ENCODE assay signal across 31 mouse cellular contexts in the genomic region with DNA sequence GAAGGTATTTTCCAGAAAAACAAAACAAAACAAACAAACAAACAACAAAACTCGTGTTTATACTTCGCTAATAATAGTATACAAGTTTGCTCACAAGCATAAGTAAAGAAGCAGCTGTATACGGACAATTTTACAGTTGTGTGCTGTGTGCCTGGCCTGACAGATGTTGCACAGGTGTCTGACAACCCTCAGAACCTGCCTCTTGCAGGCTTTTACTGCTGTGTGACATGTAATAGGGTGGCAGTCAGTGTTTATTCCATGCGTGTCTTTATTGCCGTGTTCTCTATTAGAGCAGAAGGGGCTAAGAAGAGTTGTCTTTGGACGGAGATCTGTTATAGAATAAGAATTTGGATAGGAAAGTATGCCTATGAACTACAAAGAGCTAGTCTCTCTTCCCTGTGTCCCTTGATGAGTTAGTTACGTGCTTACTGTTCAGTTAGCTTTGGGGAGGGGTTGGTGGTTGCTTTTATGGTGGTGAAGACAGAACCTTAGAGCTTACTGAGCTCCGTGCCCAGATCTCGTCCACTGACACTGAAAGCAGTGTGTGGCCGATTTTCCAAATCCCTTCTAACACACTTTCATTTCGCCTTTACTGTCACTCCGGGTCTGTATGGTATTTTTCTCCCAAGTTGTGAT. TPM values are rescaled to one million over a fixed set of nuclear protein-coding genes. Genes with fewer than 3 reads are reported as not detected.
DNase-seq lines count a peak whose midpoint lies in the region; ATAC-seq and TF ChIP-seq lines count a peak whose summit lies in the region.
"Had no signal": no experiment of that assay in that cellular context is flagged by ENCODE, and none has a peak within 500 bp of the region (broad histone marks: within the 10 kb centered on the region; RNA-seq: fewer than 3 reads in every experiment).

No protein-coding gene starts in this region.

- H3K9me3 ChIP-seq in heart, embryonic 13.5 days, result no peaks in the 10 kb centered on the region
- no peaks in the 10 kb centered on the region for H3K9me3 ChIP-seq in kidney, embryonic 15.5 days (replicated peaks)
- H3K9me3 ChIP-seq: embryonic facial prominence, embryonic 12.5 days; forebrain, embryonic 10.5 days; forebrain, embryonic 15.5 days; heart, embryonic 12.5 days; limb, embryonic 13.5 days; liver, embryonic 15.5 days; lung, embryonic 15.5 days; midbrain, embryonic 13.5 days had no signal

- H3K4me2 ChIP-seq in heart, embryonic 13.5 days, result no peak overlapping the region
- no peak overlapping the region for H3K4me2 ChIP-seq in kidney, embryonic 15.5 days
- H3K4me2 ChIP-seq: embryonic facial prominence, embryonic 12.5 days; forebrain, embryonic 15.5 days; limb, embryonic 13.5 days; liver, embryonic 15.5 days; lung, embryonic 15.5 days; midbrain, embryonic 13.5 days had no signal

- H3K27me3 ChIP-seq in heart, embryonic 13.5 days (replicated peaks), result no peaks in the 10 kb centered on the region
- no peaks in the 10 kb centered on the region for H3K27me3 ChIP-seq in spleen, adult 2 months (ENCODE audit: control insufficient read depth, insufficient read depth, low read length)
- no peaks in the 10 kb centered on the region for H3K27me3 ChIP-seq in kidney, embryonic 15.5 days
- H3K27me3 ChIP-seq: embryonic facial prominence, embryonic 12.5 days; forebrain, embryonic 15.5 days; heart, embryonic 12.5 days; limb, embryonic 13.5 days; liver, embryonic 15.5 days; lung, embryonic 15.5 days; midbrain, embryonic 13.5 days; Patski had no signal

- no peak overlapping the region for H3K9ac ChIP-seq in heart, embryonic 13.5 days
- no peak overlapping the region for H3K9ac ChIP-seq in kidney, embryonic 15.5 days
- H3K9ac ChIP-seq: embryonic facial prominence, embryonic 12.5 days; forebrain, embryonic 15.5 days; heart, embryonic 12.5 days; limb, embryonic 13.5 days; liver, embryonic 15.5 days; lung, embryonic 15.5 days; midbrain, embryonic 13.5 days had no signal

- no peak for TF ChIP-seq CTCF in spleen, adult 2 months (IDR thresholded peaks at IDR 0.05; ENCODE audit: extremely low read depth, insufficient read depth, insufficient read length, insufficient replicate concordance)

- WGBS in heart, embryonic 13.5 days, result 89% methylated on average over 12 of the region's 12 CpGs
- 74% methylated on average over 12 of the region's 12 CpGs for WGBS in spleen, adult 2 months
- whole genome bisulfite sequencing in kidney, embryonic 15.5 days, result 86% methylated on average over 12 of the region's 12 CpGs

- H3K36me3 ChIP-seq in heart, embryonic 13.5 days, result no peaks in the 10 kb centered on the region; the same call in 1 of the 2 replicates
- H3K36me3 ChIP-seq in spleen, adult 2 months (ENCODE audit: control insufficient read depth, insufficient read depth, low read length), result no peaks in the 10 kb centered on the region
- H3K36me3 ChIP-seq in kidney, embryonic 15.5 days, result no peaks in the 10 kb centered on the region
- H3K36me3 ChIP-seq: embryonic facial prominence, embryonic 12.5 days; forebrain, embryonic 15.5 days; heart, embryonic 12.5 days; lung, embryonic 15.5 days; midbrain, embryonic 13.5 days had no signal

- no peak for ATAC-seq in heart, embryonic 13.5 days (ENCODE audit: extremely low read depth, insufficient number of reproducible peaks, low FRiP score, low TSS enrichment)
- no peak for ATAC-seq in kidney, embryonic 15.5 days (replicated peaks; ENCODE audit: low FRiP score)
- no peak for ATAC-seq in inflammation-experienced regulatory T-cells, adult 6 months
- ATAC-seq: forebrain, embryonic 15.5 days; hindbrain, postnatal 0 days; intestine, embryonic 16.5 days; midbrain, embryonic 13.5 days; Patski had no signal

- DNase-seq in heart, adult 11 months, result no peak
- DNase-seq in spleen, adult 2 months (ENCODE audit: low read depth in 1 of 2, low spot score in 2 of 2), result no peak
- DNase-seq in spleen, postnatal 36 days (ENCODE audit: low spot score in 2 of 2), result no peak
- DNase-seq in CD4-positive helper T cell, adult 2 months (ENCODE audit: low read depth, low spot score), result peak; percentile 57
- peak; percentile 74 for DNase-seq in naive thymus-derived CD4-positive, alpha-beta T cell, adult 2 months (ENCODE audit: low read depth)
- DNase-seq: adrenal gland, postnatal 14 days; cerebellum, adult 11 months; cerebellum, adult 9-10 months; cerebellum, postnatal 36 days; gastrocnemius, adult 2 months; gastrocnemius, postnatal 36 days; heart, adult 2 months; kidney, adult 8-10 months; kidney, postnatal 10 days; layer of hippocampus, adult 9-11 months; lung, postnatal 4 days had no signal

- peaks cover 98% of the 10 kb centered on the region for H3K4me1 ChIP-seq in heart, embryonic 13.5 days
- peaks cover 51% of the 10 kb centered on the region; the same call in 1 of the 2 replicates for H3K4me1 ChIP-seq in spleen, adult 2 months (ENCODE audit: control insufficient read depth, insufficient read depth, insufficient read length)
- H3K4me1 ChIP-seq in kidney, embryonic 15.5 days, result peaks cover 85% of the 10 kb centered on the region

- no peak for TF ChIP-seq POLR2A in spleen, adult 2 months (IDR thresholded peaks at IDR 0.05; ENCODE audit: low read depth, low read length)

- 0 out of 2 replicates have a peak overlapping the region, but pooled peaks have one; percentile 55 for H3K27ac ChIP-seq in heart, embryonic 13.5 days (replicated peaks)
- peak overlapping the region; percentile 31 for H3K27ac ChIP-seq in spleen, adult 2 months (ENCODE audit: insufficient read depth, low read length)
- H3K27ac ChIP-seq in kidney, embryonic 15.5 days, result no peak overlapping the region
- H3K27ac ChIP-seq: forebrain, embryonic 10.5 days; forebrain, embryonic 15.5 days; gastrocnemius, adult 2 months; heart, adult 2 months; limb, embryonic 13.5 days; lung, embryonic 15.5 days; midbrain, embryonic 13.5 days had no signal

- no peak overlapping the region for H3K4me3 ChIP-seq in heart, embryonic 13.5 days
- no peak overlapping the region for H3K4me3 ChIP-seq in spleen, adult 2 months (ENCODE audit: extremely low read depth, insufficient read depth, insufficient read length)
- H3K4me3 ChIP-seq in kidney, embryonic 15.5 days (replicated peaks), result no peak overlapping the region
- H3K4me3 ChIP-seq: embryonic facial prominence, embryonic 12.5 days; forebrain, embryonic 10.5 days; forebrain, embryonic 15.5 days; gastrocnemius, adult 2 months; heart, adult 2 months; heart, embryonic 12.5 days; limb, embryonic 13.5 days; liver, embryonic 15.5 days; lung, embryonic 15.5 days; midbrain, embryonic 13.5 days had no signal

RNA-seq across cellular contexts. Expression of a gene that starts 15.1 kb away (rescaled TPM):
- 89.4 and 92.6 TPM in 2 replicates for polyA plus RNA-seq in heart, embryonic 13.5 days (2015; fragmentation: Nextera tagmentation; extraction: Ambion mirVana)
- polyA plus RNA-seq in spleen, adult 2 months (2012; rRNA removed), result 204 and 317 TPM in 2 replicates
- polyA plus RNA-seq in kidney, embryonic 15.5 days (2015; fragmentation: Nextera tagmentation; extraction: Ambion mirVana), result 126 and 147 TPM in 2 replicates
- polyA plus RNA-seq in inflammation-experienced regulatory T-cells, adult 6 months (2017; shearing (Covaris generic)), result 10 to 100 TPM; 28.4 to 42.6 (median 35.6) TPM

RNA-seq across cellular contexts. Expression of a gene that starts 34.4 kb away (rescaled TPM):
- 9.0 and 9.6 TPM in 2 replicates for polyA plus RNA-seq in heart, embryonic 13.5 days (2015; fragmentation: Nextera tagmentation; extraction: Ambion mirVana)
- 16.2 and 16.7 TPM in 2 replicates for polyA plus RNA-seq in spleen, adult 2 months (2012; rRNA removed)
- 18.4 and 19.8 TPM in 2 replicates for polyA plus RNA-seq in kidney, embryonic 15.5 days (2015; fragmentation: Nextera tagmentation; extraction: Ambion mirVana)
- polyA plus RNA-seq in inflammation-experienced regulatory T-cells, adult 6 months (2017; shearing (Covaris generic)), result 10 to 100 TPM; 19.9 to 26.0 (median 20.8) TPM

RNA-seq across cellular contexts. Expression of a gene that starts 50.5 kb away (rescaled TPM):
- polyA plus RNA-seq in heart, embryonic 13.5 days (2015; fragmentation: Nextera tagmentation; extraction: Ambion mirVana), result 0.17 and 0.21 TPM in 2 replicates
- 5.4 and 14.7 TPM in 2 replicates for polyA plus RNA-seq in spleen, adult 2 months (2012; rRNA removed)
- polyA plus RNA-seq in kidney, embryonic 15.5 days (2015; fragmentation: Nextera tagmentation; extraction: Ambion mirVana), result 0.44 and 0.45 TPM in 2 replicates
- polyA plus RNA-seq in inflammation-experienced regulatory T-cells, adult 6 months (2017; shearing (Covaris generic)), result not detected
- polyA plus RNA-seq: stomach, embryonic 16.5 days had no signal

Comparison
In these comparisons a context has a peak if more than half of its experiments do, and no peak if none do; other contexts are left out.
1. DNase-seq: peak in CD4-positive helper T cell, adult 2 months (single experiment) and naive thymus-derived CD4-positive, alpha-beta T cell, adult 2 months (single experiment); none in heart, adult 11 months (single experiment), spleen, adult 2 months (0 of 2) and spleen, postnatal 36 days (0 of 2).